In genomic region chr4:45408427-45409132, GRCm38 (mm10) we compare ENCODE assay signal across 8 mouse cellular contexts. TPM values are rescaled to one million over a fixed set of nuclear protein-coding genes. Genes with fewer than 3 reads are reported as not detected.
DNase-seq lines count a peak whose midpoint lies in the region; ATAC-seq and TF ChIP-seq lines count a peak whose summit lies in the region.

TSS of gene Slc25a51 (minus strand) at chr4:45408766.

- peaks cover 10% of the 10 kb centered on the region for H3K36me3 ChIP-seq in embryonic facial prominence, embryonic 14.5 days (ENCODE audit: control insufficient read depth, insufficient read depth, low read length)
- H3K36me3 ChIP-seq in heart, adult 2 months (ENCODE audit: control insufficient read depth, insufficient read depth, low read length): peaks cover 3% of the 10 kb centered on the region; the same call in 1 of the 2 replicates
- peaks cover 9% of the 10 kb centered on the region for H3K36me3 ChIP-seq in limb, embryonic 14.5 days (ENCODE audit: control insufficient read depth, insufficient read depth, low read length)
- H3K36me3 ChIP-seq in midbrain, postnatal 0 days (ENCODE audit: insufficient read depth, low read length): peaks cover 7% of the 10 kb centered on the region

- peak within 1 kb of the TSS; percentile 86 for H3K27ac ChIP-seq in embryonic facial prominence, embryonic 14.5 days (replicated peaks; ENCODE audit: low read depth, low read length)
- H3K27ac ChIP-seq in heart, adult 2 months: peak within 1 kb of the TSS; percentile 93
- peak within 1 kb of the TSS; percentile 90 for H3K27ac ChIP-seq in limb, embryonic 14.5 days (replicated peaks; ENCODE audit: low read depth, low read length)
- peak within 1 kb of the TSS; percentile 93 for H3K27ac ChIP-seq in midbrain, postnatal 0 days (ENCODE audit: low read depth, low read length)

- peak; percentile 98 for ATAC-seq in embryonic facial prominence, embryonic 14.5 days (ENCODE audit: low read depth)
- peak; percentile 98 for ATAC-seq in limb, embryonic 14.5 days (ENCODE audit: low FRiP score, low read depth)
- ATAC-seq in midbrain, postnatal 0 days (ENCODE audit: low FRiP score): peak; percentile 96

- H3K9me3 ChIP-seq in embryonic facial prominence, embryonic 14.5 days (ENCODE audit: control insufficient read depth, low read length): no peaks in the 10 kb centered on the region
- H3K9me3 ChIP-seq in limb, embryonic 14.5 days (ENCODE audit: control insufficient read depth, low read length): no peaks in the 10 kb centered on the region
- H3K9me3 ChIP-seq in midbrain, postnatal 0 days (ENCODE audit: low read length): no peaks in the 10 kb centered on the region

- H3K9ac ChIP-seq in embryonic facial prominence, embryonic 14.5 days (ENCODE audit: low read depth, low read length): peak within 1 kb of the TSS; percentile 96
- H3K9ac ChIP-seq in heart, adult 2 months (ENCODE audit: low read depth, low read length): peak within 1 kb of the TSS; percentile 98
- peak within 1 kb of the TSS; percentile 93 for H3K9ac ChIP-seq in limb, embryonic 14.5 days (ENCODE audit: low read depth, low read length, severe bottlenecking)
- H3K9ac ChIP-seq in midbrain, postnatal 0 days (replicated peaks; ENCODE audit: low read length, poor library complexity, severe bottlenecking): peak within 1 kb of the TSS; percentile 98

- TF ChIP-seq POLR2A in heart, adult 2 months (IDR thresholded peaks at IDR 0.05; ENCODE audit: insufficient read depth, low read depth, low read length): peak; percentile 89
- TF ChIP-seq POLR2A in limb, embryonic 14.5 days (IDR thresholded peaks at IDR 0.05; ENCODE audit: borderline replicate concordance, extremely low read depth, insufficient read depth, insufficient read length): peak; percentile 96

- peak within 1 kb of the TSS; percentile 82 for H3K4me2 ChIP-seq in embryonic facial prominence, embryonic 14.5 days (ENCODE audit: low read depth, low read length)
- peak within 1 kb of the TSS; percentile 94 for H3K4me2 ChIP-seq in limb, embryonic 14.5 days (replicated peaks; ENCODE audit: low read depth, low read length, severe bottlenecking)
- H3K4me2 ChIP-seq in midbrain, postnatal 0 days (ENCODE audit: low read depth, low read length, poor library complexity, severe bottlenecking): peak within 1 kb of the TSS; percentile 67

- WGBS in embryonic facial prominence, embryonic 14.5 days: 2% methylated on average over 26 of the region's 67 CpGs
- WGBS in heart, adult 2 months: under 1% methylated on average over 64 of the region's 67 CpGs
- 0% methylated on average over 29 of the region's 67 CpGs for WGBS in limb, embryonic 14.5 days
- under 1% methylated on average over 51 of the region's 67 CpGs for WGBS in midbrain, postnatal 0 days

- intact Hi-C loops in heart, adult 2 months (cut with DNase I): loop anchor here (1.0 to 2.0 kb wide), 2 partner anchors 66 to 120 kb away; partner anchors contain the start of genes Dcaf10 and Exosc3

- H3K79me2 ChIP-seq in heart, adult 2 months (replicated peaks; ENCODE audit: control insufficient read depth, insufficient read depth, low read length): no peaks in the 10 kb centered on the region; the same call in 1 of the 2 replicates

- peak within 1 kb of the TSS; percentile 97 for H3K4me3 ChIP-seq in embryonic facial prominence, embryonic 14.5 days (ENCODE audit: low read depth, low read length)
- peak within 1 kb of the TSS; percentile 98 for H3K4me3 ChIP-seq in heart, adult 2 months
- H3K4me3 ChIP-seq in limb, embryonic 14.5 days (replicated peaks; ENCODE audit: low read length): peak within 1 kb of the TSS; percentile 93
- peak within 1 kb of the TSS; percentile 98 for H3K4me3 ChIP-seq in midbrain, postnatal 0 days (ENCODE audit: low read depth, low read length)

- no peak for TF ChIP-seq CTCF in heart, adult 2 months (IDR thresholded peaks at IDR 0.05)
- TF ChIP-seq CTCF in midbrain, postnatal 0 days (IDR thresholded peaks at IDR 0.05): no peak

- peak; percentile 60 for TF ChIP-seq EP300 in heart, adult 2 months (IDR thresholded peaks at IDR 0.05; ENCODE audit: insufficient read depth, low read depth, low read length)

- H3K27me3 ChIP-seq in embryonic facial prominence, embryonic 14.5 days (replicated peaks; ENCODE audit: control insufficient read depth, insufficient read depth, low read length): no peaks in the 10 kb centered on the region
- H3K27me3 ChIP-seq in heart, adult 2 months (ENCODE audit: control insufficient read depth, insufficient read depth, low read length): no peaks in the 10 kb centered on the region
- no peaks in the 10 kb centered on the region for H3K27me3 ChIP-seq in limb, embryonic 14.5 days (ENCODE audit: control insufficient read depth, insufficient read depth, low read length)
- H3K27me3 ChIP-seq in midbrain, postnatal 0 days (ENCODE audit: insufficient read depth, low read length): no peaks in the 10 kb centered on the region

- peaks cover 15% of the 10 kb centered on the region for H3K4me1 ChIP-seq in embryonic facial prominence, embryonic 14.5 days (ENCODE audit: control insufficient read depth, insufficient read depth, low read length)
- H3K4me1 ChIP-seq in heart, adult 2 months (ENCODE audit: control insufficient read depth, insufficient read depth, low read length): no peaks in the 10 kb centered on the region
- H3K4me1 ChIP-seq in limb, embryonic 14.5 days (ENCODE audit: control insufficient read depth, insufficient read depth, low read length): peaks cover 16% of the 10 kb centered on the region
- H3K4me1 ChIP-seq in midbrain, postnatal 0 days (ENCODE audit: insufficient read depth, low read length): peaks cover 14% of the 10 kb centered on the region; the same call in 1 of the 2 replicates

- DNase-seq in 3T3-L1 (ENCODE audit: low read depth, low spot score): peak; percentile 92
- peak; percentile 70 to 71 for DNase-seq in adrenal gland, postnatal 4 days (ENCODE audit: low spot score in 2 of 2)
- DNase-seq in embryonic facial prominence, embryonic 14.5 days (ENCODE audit: low spot score): peak; percentile 97
- DNase-seq in heart, adult 2 months: peak; percentile 91 to 92
- DNase-seq in kidney, adult 9 months: peak; percentile 92
- DNase-seq in limb, embryonic 14.5 days (ENCODE audit: low spot score): peak; percentile 95
- DNase-seq in midbrain, postnatal 0 days (ENCODE audit: low spot score): peak; percentile 96
- peak; percentile 73 to 80 for DNase-seq in spleen, postnatal 14 days (ENCODE audit: low spot score in 2 of 2)

RNA-seq across cellular contexts. Expression of gene Slc25a51, which starts in this region (rescaled TPM):
- total RNA-seq in adrenal gland, postnatal 4 days (2021): 100 to 1,000 TPM; 242 to 245 TPM
- polyA plus RNA-seq in embryonic facial prominence, embryonic 14.5 days (2014; fragmentation: Nextera tagmentation; extraction: Ambion mirVana): 47.8 and 54.9 TPM in 2 replicates
- 100 to 1,000 TPM; 103 to 123 TPM for total RNA-seq in heart, adult 2 months (2021)
- 68.9 and 81.6 TPM in 2 replicates for polyA plus RNA-seq in heart, adult 2 months (2012; rRNA removed)
- polyA plus RNA-seq in limb, embryonic 14.5 days (2012; rRNA removed): 85.5 and 122 TPM in 2 replicates
- 41.5 and 45.1 TPM in 2 replicates for polyA plus RNA-seq in limb, embryonic 14.5 days (2014; fragmentation: Nextera tagmentation; extraction: Ambion mirVana)
- 128 and 132 TPM in 2 replicates for total RNA-seq in midbrain, postnatal 0 days (2014; rRNA removed)
- 62.8 and 69.7 TPM in 2 replicates for polyA plus RNA-seq in midbrain, postnatal 0 days (2015; fragmentation: Nextera tagmentation; extraction: Ambion mirVana)

Comparison
In these comparisons a context has a peak if more than half of its experiments do, and no peak if none do; other contexts are left out.
1. Peak in every context shown above with its lines: DNase-seq, ATAC-seq, H3K4me3 ChIP-seq and H3K27ac ChIP-seq.